Mouse (Mus musculus): ENCODE data around the gene Cdh26.

GRCm38 (mm10) chr2:178428183-178428582 is 2.1 kb upstream of the Cdh26 start:
- no peak for TF ChIP-seq CTCF (conservative IDR thresholded peaks at IDR 0.05; ENCODE audit: insufficient read depth, insufficient read length, low read depth, low read length)
- TF ChIP-seq POLR2A (IDR thresholded peaks at IDR 0.05; ENCODE audit: low read depth, low read length): no peak

Data from kidney, adult 2 months (tissue).